Mouse (Mus musculus) E14TG2a.4 (cell line): ENCODE data around the gene Gm20388.

Experiments used
- CTCF ChIP-seq: conservative IDR thresholded peaks from 2 replicates; pipeline ENCODE4 v1.5.1; 2014; ENCODE audit warnings: low read length
- NANOG ChIP-seq: IDR thresholded peaks from 2 replicates; pipeline ENCODE4 v1.6.1; 2014; ENCODE audit warnings: borderline replicate concordance, low read length, mixed read lengths
- POU5F1 ChIP-seq: IDR thresholded peaks from 2 replicates; pipeline ENCODE4 v1.6.1; 2014; ENCODE audit warnings: low read length, borderline replicate concordance

DNA sequence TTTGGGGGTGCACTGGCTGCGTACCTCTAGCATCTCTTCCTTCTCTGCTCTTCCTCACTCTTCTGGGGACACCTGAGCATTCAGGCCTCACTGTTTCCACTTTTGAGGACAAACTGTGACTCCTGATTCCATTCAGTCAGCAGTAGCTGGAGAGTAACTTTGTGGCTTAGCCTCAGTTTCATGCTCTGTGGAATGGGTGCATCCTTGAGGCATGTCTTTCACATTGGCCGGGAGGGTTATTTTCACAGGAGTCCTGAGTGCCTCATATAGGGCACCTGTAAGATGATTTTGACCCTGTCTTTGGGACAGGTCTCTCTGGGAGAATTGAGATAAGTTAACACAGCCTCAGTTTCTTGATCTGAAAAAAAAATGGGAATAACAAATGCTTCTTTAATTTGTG lies 1212.5 kb downstream of the Gm20388 start:
- no peak for TF ChIP-seq CTCF
- no peak for TF ChIP-seq NANOG
- TF ChIP-seq POU5F1 = no peak
